Mouse (Mus musculus) adrenal gland, adult 10 weeks (tissue): ENCODE data around the gene Rab4b. TPM values are rescaled to one million over a fixed set of nuclear protein-coding genes. Genes with fewer than 3 reads are reported as not detected.

Source experiments
- polyA plus RNA-seq: library from polyadenylated mRNA; stranded (reverse); fragments of 350-450 nt; fragmentation: Illumina TruSeq; extraction: RNeasy Lipid Tissue Mini Kit (QIAGEN cat#74804); gene quantifications from one replicate; pipeline ENCODE4 v1.2.3, GENCODE M21; 2014; ENCODE audit warnings: low read depth, low replicate concordance

The Rab4b gene
- 2.9 TPM for polyA plus RNA-seq

GRCm38 (mm10) chr7:27178324-27179216 lies at the start of gene Rab4b:
Gene Rab4b, minus strand, starts transcription at chr7:27178896.

GRCm38 (mm10) chr7:27228281-27228821 lies 49.7 kb upstream of the Rab4b start, which contains the start of gene Itpkc:
Gene Itpkc, minus strand, starts transcription at chr7:27228661.

GRCm38 (mm10) chr7:27195681-27196611 lies 17.2 kb upstream of the Rab4b start, which contains the start of the genes BC024978 and Snrpa:
Gene BC024978, plus strand, starts transcription at chr7:27195781.
Gene Snrpa, minus strand, starts transcription at chr7:27196271.

GRCm38 (mm10) chr7:27180837-27181695 lies 2.4 kb upstream of the Rab4b start, which contains the start of the genes Gm21983 and Mia:
Gene Gm21983, minus strand, starts transcription at chr7:27181086.
Gene Mia, minus strand, starts transcription at chr7:27181157.

GRCm38 (mm10) chr7:27166614-27167474 lies 11.9 kb downstream of the Rab4b start, which contains the start of gene Egln2:
Gene Egln2, minus strand, starts transcription at chr7:27166802.

GRCm38 (mm10) chr7:27153205-27153764 lies 25.4 kb downstream of the Rab4b start, which contains the start of gene Cyp2t4:
Gene Cyp2t4, plus strand, starts transcription at chr7:27153714.

GRCm38 (mm10) chr7:27119676-27120075 lies 59.0 kb downstream of the Rab4b start, which contains the start of gene Cyp2f2:
Gene Cyp2f2, plus strand, starts transcription at chr7:27119909.

Other genes starting within 250 kb of the Rab4b start
- not detected for gene Cyp2a22, start 239.5 kb downstream of the Rab4b start, polyA plus RNA-seq
- gene Cyp2a12, start 149.8 kb downstream of the Rab4b start, polyA plus RNA-seq, result not detected
- 70.2 TPM for gene Cyp2f2, start 59.0 kb downstream of the Rab4b start, polyA plus RNA-seq
- not detected for gene Cyp2t4, start 25.2 kb downstream of the Rab4b start, polyA plus RNA-seq
- 6.1 TPM for gene Egln2, start 12.1 kb downstream of the Rab4b start, polyA plus RNA-seq
- gene Gm21983, start 2.2 kb upstream of the Rab4b start, polyA plus RNA-seq, result not detected
- gene Mia, start 2.3 kb upstream of the Rab4b start, polyA plus RNA-seq, result not detected
- gene BC024978, start 16.9 kb upstream of the Rab4b start, polyA plus RNA-seq, result 15.8 TPM
- gene Snrpa, start 17.4 kb upstream of the Rab4b start, polyA plus RNA-seq, result 7.7 TPM
- gene Itpkc, start 49.8 kb upstream of the Rab4b start, polyA plus RNA-seq, result 0.58 TPM
- gene Coq8b, start 54.1 kb upstream of the Rab4b start, polyA plus RNA-seq, result 1.8 TPM
- 0.35 TPM for gene Numbl, start 79.5 kb upstream of the Rab4b start, polyA plus RNA-seq
- gene Ltbp4, start 158.8 kb upstream of the Rab4b start, polyA plus RNA-seq, result 1.6 TPM
- gene Shkbp1, start 177.1 kb upstream of the Rab4b start, polyA plus RNA-seq, result 0.99 TPM
- not detected for gene Gm20479, start 178.5 kb upstream of the Rab4b start, polyA plus RNA-seq